Mouse (Mus musculus) E14TG2a.4 (cell line): ENCODE measurements at regions not wholly inside any gene's neighbourhood (a gene's known extent, or its start where the extent isn't known, plus 50 kb on each side); places are given as distances from the start of the nearest gene placed in this dataset.

Experiments
- H3K27me3 ChIP-seq: 2 replicates; pipeline ENCODE4 v1.6.1; 2014; ENCODE audit warnings: low read length, control low read depth; ENCODE audit not compliant: insufficient read depth
- H3K36me3 ChIP-seq: 2 replicates; pipeline ENCODE4 v1.6.1; 2014; ENCODE audit warnings: low read length, control low read depth; ENCODE audit not compliant: insufficient read depth
- H3K4me1 ChIP-seq: replicated peaks from 2 replicates; pipeline ENCODE4 v1.6.1; 2014; ENCODE audit warnings: low read depth, low read length, control low read depth
- H3K4me3 ChIP-seq: replicated peaks from 2 replicates; pipeline ENCODE4 v1.5.1; 2014; ENCODE audit warnings: mild to moderate bottlenecking, low read length
- H3K9me3 ChIP-seq: 2 replicates; pipeline ENCODE4 v1.6.1; 2014; ENCODE audit warnings: low read length, control low read depth
- CTCF ChIP-seq: conservative IDR thresholded peaks from 2 replicates; pipeline ENCODE4 v1.5.1; 2014; ENCODE audit warnings: low read length
- NANOG ChIP-seq: IDR thresholded peaks from 2 replicates; pipeline ENCODE4 v1.6.1; 2014; ENCODE audit warnings: borderline replicate concordance, low read length, mixed read lengths
- POU5F1 ChIP-seq: IDR thresholded peaks from 2 replicates; pipeline ENCODE4 v1.6.1; 2014; ENCODE audit warnings: low read length, borderline replicate concordance

GRCm38 (mm10) chr4:9218380-9218779 is 979.5 kb upstream of the Car8 start:
- Histone ChIP-seq H3K4me3 (no peak overlapping the region), H3K36me3 (no peaks in the 10 kb centered on the region), H3K9me3 (no peaks in the 10 kb centered on the region), H3K27me3 (no peaks in the 10 kb centered on the region), H3K4me1 (no peaks in the 10 kb centered on the region)
- no peak for TF ChIP-seq POU5F1
- TF ChIP-seq CTCF: no peak

GRCm38 (mm10) chr4:9208606-9209005 is 969.8 kb upstream of the Car8 start:
- TF ChIP-seq POU5F1 (no peak), NANOG (no peak), CTCF (no peak)

GRCm38 (mm10) chr4:9200012-9200411 is 961.2 kb upstream of the Car8 start:
- H3K4me3 ChIP-seq: no peak overlapping the region
- TF ChIP-seq POU5F1 (no peak), CTCF (no peak), NANOG (no peak)

More at GRCm38 (mm10) chr4:9208606-9209005, 969.8 kb upstream of the Car8 start:
- H3K4me3 ChIP-seq: no peak overlapping the region
- no peaks in the 10 kb centered on the region for H3K36me3 ChIP-seq
- H3K4me1 ChIP-seq: no peaks in the 10 kb centered on the region
- no peaks in the 10 kb centered on the region for H3K27me3 ChIP-seq
- H3K9me3 ChIP-seq: no peaks in the 10 kb centered on the region

GRCm38 (mm10) chr4:9196435-9196834 is 957.6 kb upstream of the Car8 start:
- Histone ChIP-seq H3K4me3 (no peak overlapping the region), H3K4me1 (no peaks in the 10 kb centered on the region), H3K36me3 (no peaks in the 10 kb centered on the region), H3K9me3 (peaks cover 5% of the 10 kb centered on the region), H3K27me3 (no peaks in the 10 kb centered on the region)
- no peak for TF ChIP-seq POU5F1
- TF ChIP-seq NANOG: no peak
- TF ChIP-seq CTCF: no peak

More at GRCm38 (mm10) chr4:9200012-9200411, 961.2 kb upstream of the Car8 start:
- Histone ChIP-seq H3K4me1 (no peaks in the 10 kb centered on the region), H3K36me3 (no peaks in the 10 kb centered on the region), H3K27me3 (no peaks in the 10 kb centered on the region), H3K9me3 (peaks cover 5% of the 10 kb centered on the region)

GRCm38 (mm10) chr4:9193121-9193520 is 954.3 kb upstream of the Car8 start:
- Histone ChIP-seq H3K36me3 (no peaks in the 10 kb centered on the region), H3K27me3 (no peaks in the 10 kb centered on the region), H3K4me1 (no peaks in the 10 kb centered on the region), H3K4me3 (no peak overlapping the region), H3K9me3 (no peaks in the 10 kb centered on the region)
- no peak for TF ChIP-seq NANOG
- TF ChIP-seq CTCF: no peak
- no peak for TF ChIP-seq POU5F1

GRCm38 (mm10) chr4:9185156-9185875 is 946.5 kb upstream of the Car8 start:
- TF ChIP-seq NANOG (no peak), CTCF (no peak), POU5F1 (no peak)
- Histone ChIP-seq H3K9me3 (no peaks in the 10 kb centered on the region), H3K4me1 (peaks cover 15% of the 10 kb centered on the region), H3K36me3 (no peaks in the 10 kb centered on the region), H3K4me3 (no peak overlapping the region), H3K27me3 (no peaks in the 10 kb centered on the region)

GRCm38 (mm10) chr4:9184451-9185121 is 945.7 kb upstream of the Car8 start:
- no peak for TF ChIP-seq POU5F1
- TF ChIP-seq NANOG: no peak
- TF ChIP-seq CTCF: no peak
- no peaks in the 10 kb centered on the region for H3K36me3 ChIP-seq
- H3K9me3 ChIP-seq: no peaks in the 10 kb centered on the region
- no peaks in the 10 kb centered on the region for H3K27me3 ChIP-seq
- peaks cover 15% of the 10 kb centered on the region for H3K4me1 ChIP-seq
- no peak overlapping the region; the same call in 1 of the 2 replicates for H3K4me3 ChIP-seq

GRCm38 (mm10) chr4:9174365-9174764 is 935.5 kb upstream of the Car8 start:
- Histone ChIP-seq H3K4me1 (no peaks in the 10 kb centered on the region), H3K27me3 (no peaks in the 10 kb centered on the region), H3K9me3 (no peaks in the 10 kb centered on the region), H3K36me3 (no peaks in the 10 kb centered on the region), H3K4me3 (no peak overlapping the region)
- TF ChIP-seq POU5F1: no peak
- TF ChIP-seq NANOG: no peak
- no peak for TF ChIP-seq CTCF

- H3K36me3 ChIP-seq: no peaks in the 10 kb centered on the region
- no peaks in the 10 kb centered on the region for H3K27me3 ChIP-seq
- H3K9me3 ChIP-seq: peaks cover under 1% of the 10 kb centered on the region
- TF ChIP-seq POU5F1 (no peak), NANOG (no peak), CTCF (no peak)
- no peak overlapping the region for H3K4me3 ChIP-seq
- H3K4me1 ChIP-seq: no peaks in the 10 kb centered on the region
These were observed 923.5 kb upstream of the Car8 start for GRCm38 (mm10) chr4:9162374-9162773.
